Mouse (Mus musculus): ENCODE measurements around the gene Gse1.
A peak's percentile ranks its signal among the peaks of the same experiment; 100 is the strongest.

- peak; percentile 97 for TF ChIP-seq CTCF (IDR thresholded peaks at IDR 0.05)
- no peak for TF ChIP-seq POLR2A (IDR thresholded peaks at IDR 0.05; ENCODE audit: insufficient read depth, low read depth, low read length)
- TF ChIP-seq EP300 (IDR thresholded peaks at IDR 0.05; ENCODE audit: insufficient read depth, low read depth, low read length), result peak; percentile 76
Measured at GRCm38 (mm10) chr8:120281487-120281886, 53.2 kb downstream of the Gse1 start.

Data from heart, adult 2 months (tissue).